Mouse (Mus musculus): ENCODE measurements around the gene Snapc5. TPM values are rescaled to one million over a fixed set of nuclear protein-coding genes. Genes with fewer than 3 reads are reported as not detected.

Gene Snapc5
- 34.5 TPM for polyA plus RNA-seq (2014; fragmentation: Illumina TruSeq; extraction: RNeasy Lipid Tissue Mini Kit (QIAGEN cat#74804); ENCODE audit: low read depth, low replicate concordance)

DNA sequence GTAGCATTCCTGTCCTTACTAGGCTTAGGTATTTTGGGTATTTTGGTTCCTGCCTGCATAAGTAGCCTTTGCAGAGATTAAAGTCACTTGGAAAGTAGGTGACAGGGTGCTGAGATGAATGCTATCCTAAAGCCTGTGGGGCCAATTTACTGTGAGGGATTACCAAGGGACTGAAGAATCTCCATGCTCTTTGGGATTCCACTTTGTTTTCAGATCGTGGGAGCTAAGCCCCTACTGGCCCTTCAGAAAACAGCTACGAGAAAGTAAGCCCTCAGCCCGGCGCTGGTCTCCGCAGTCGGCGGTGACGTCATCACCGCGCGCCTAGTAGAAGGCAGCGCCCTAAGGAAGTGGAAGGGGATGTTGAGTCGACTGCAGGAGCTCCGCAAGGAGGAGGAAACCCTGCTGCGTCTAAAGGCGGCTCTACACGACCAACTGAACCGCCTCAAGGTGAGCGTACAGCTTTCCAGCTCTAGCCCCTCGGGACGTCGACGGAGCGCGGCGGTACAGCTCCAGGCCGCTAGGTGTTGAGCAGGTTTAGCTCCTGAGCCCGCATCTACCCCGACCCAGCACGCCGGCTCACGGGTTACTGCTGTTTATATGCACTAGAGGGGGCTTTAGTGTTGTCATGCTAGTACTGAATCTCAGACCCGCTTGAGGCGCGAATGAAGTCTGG is at the start of gene Snapc5:
Snapc5 (plus strand) TSS at position 301 of the 673 bp plus-strand sequence.

DNA sequence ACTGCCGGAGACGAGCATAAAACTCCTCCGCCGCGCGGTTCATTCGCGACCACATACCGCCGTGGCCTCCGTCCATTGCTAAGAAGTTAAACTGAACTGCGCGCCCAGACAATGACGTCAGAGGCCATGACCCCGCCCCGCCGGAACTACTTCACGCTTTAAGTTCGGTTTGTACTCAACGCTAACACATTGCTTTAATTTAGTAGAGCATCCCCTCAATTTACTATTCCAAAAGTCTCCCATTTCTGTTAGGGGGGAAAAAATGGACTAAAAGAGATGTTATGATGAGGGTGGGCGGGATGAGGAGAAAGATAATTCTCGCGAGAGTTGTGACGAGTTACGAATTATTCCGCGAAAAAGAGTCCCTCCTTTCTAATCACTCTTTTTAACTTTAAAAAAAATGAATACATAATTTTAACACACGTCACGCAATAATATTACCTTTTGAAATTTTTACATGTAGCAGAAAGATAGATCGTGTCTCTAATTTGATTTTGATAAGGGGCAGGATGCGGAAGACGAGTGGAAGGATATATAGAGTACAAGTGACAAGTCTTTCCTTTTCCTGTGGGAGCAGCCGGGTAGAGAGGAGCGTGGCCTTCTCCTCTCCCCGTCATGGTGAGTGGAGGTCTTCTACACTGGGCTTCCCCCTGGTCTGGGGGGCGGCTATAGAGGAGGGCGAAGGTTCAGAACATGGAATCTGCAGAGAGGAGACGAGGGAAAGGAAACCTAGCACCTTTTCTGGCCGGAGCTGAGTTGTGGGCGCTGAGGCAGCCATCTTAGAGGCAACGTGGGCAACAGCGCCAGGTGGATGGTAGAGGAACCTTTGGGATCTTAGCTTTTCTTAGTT is 6.0 kb upstream of the Snapc5 start, which contains the start of the genes Zwilch and Rpl4:
Zwilch (minus strand) TSS at position 289 of the 850 bp plus-strand sequence.
Rpl4 (plus strand) TSS at position 560 of the 850 bp plus-strand sequence.

Other genes starting within 250 kb of the Snapc5 start
- 4.7 TPM for gene Smad6, start 157.2 kb upstream of the Snapc5 start, polyA plus RNA-seq (2014; fragmentation: Illumina TruSeq; extraction: RNeasy Lipid Tissue Mini Kit (QIAGEN cat#74804); ENCODE audit: low read depth, low replicate concordance)
- 4.6 TPM for gene Lctl, start 62.1 kb upstream of the Snapc5 start, polyA plus RNA-seq (2014; fragmentation: Illumina TruSeq; extraction: RNeasy Lipid Tissue Mini Kit (QIAGEN cat#74804); ENCODE audit: low read depth, low replicate concordance)
- gene Zwilch, start 6.2 kb upstream of the Snapc5 start, polyA plus RNA-seq (2014; fragmentation: Illumina TruSeq; extraction: RNeasy Lipid Tissue Mini Kit (QIAGEN cat#74804); ENCODE audit: low read depth, low replicate concordance) = 4.2 TPM
- 1,232 TPM for gene Rpl4, start 5.9 kb upstream of the Snapc5 start, polyA plus RNA-seq (2014; fragmentation: Illumina TruSeq; extraction: RNeasy Lipid Tissue Mini Kit (QIAGEN cat#74804); ENCODE audit: low read depth, low replicate concordance)
- gene Uchl4, start 55.9 kb downstream of the Snapc5 start, polyA plus RNA-seq (2014; fragmentation: Illumina TruSeq; extraction: RNeasy Lipid Tissue Mini Kit (QIAGEN cat#74804); ENCODE audit: low read depth, low replicate concordance) = not detected
- 48.5 TPM for gene Map2k1, start 74.4 kb downstream of the Snapc5 start, polyA plus RNA-seq (2014; fragmentation: Illumina TruSeq; extraction: RNeasy Lipid Tissue Mini Kit (QIAGEN cat#74804); ENCODE audit: low read depth, low replicate concordance)
- gene Tipin, start 102.3 kb downstream of the Snapc5 start, polyA plus RNA-seq (2014; fragmentation: Illumina TruSeq; extraction: RNeasy Lipid Tissue Mini Kit (QIAGEN cat#74804); ENCODE audit: low read depth, low replicate concordance) = 26.1 TPM
- 11.1 TPM for gene Dis3l, start 162.0 kb downstream of the Snapc5 start, polyA plus RNA-seq (2014; fragmentation: Illumina TruSeq; extraction: RNeasy Lipid Tissue Mini Kit (QIAGEN cat#74804); ENCODE audit: low read depth, low replicate concordance)
- gene Megf11, start 206.4 kb downstream of the Snapc5 start, polyA plus RNA-seq (2014; fragmentation: Illumina TruSeq; extraction: RNeasy Lipid Tissue Mini Kit (QIAGEN cat#74804); ENCODE audit: low read depth, low replicate concordance) = 0.65 TPM

All from adipose tissue, adult 10 weeks (tissue).